Mouse (Mus musculus): ENCODE measurements around the gene Gm3752.
"Not testable (repeated sequence)": the region's sequence is repeated elsewhere in the genome, so short reads cannot be mapped to it uniquely, and the experiment has no call there.

GRCm38 (mm10) chr14:7450817-7451216, 32.7 kb downstream of the Gm3752 start, which contains the start of gene Gm3755:
- not testable (repeated sequence) for TF ChIP-seq POLR2A (IDR thresholded peaks at IDR 0.05; ENCODE audit: borderline replicate concordance, low read depth, low read length); CTCF (IDR thresholded peaks at IDR 0.05; ENCODE audit: low read depth, low read length)
